Mouse (Mus musculus) lung, postnatal 4 days (tissue): ENCODE data around the gene Cyb5r2.

Experiments
- DNase-seq, 2 experiments: peaks; one replicate each; pipeline ENCODE4 v3.0.0; 2021

The Cyb5r2 gene

DNA sequence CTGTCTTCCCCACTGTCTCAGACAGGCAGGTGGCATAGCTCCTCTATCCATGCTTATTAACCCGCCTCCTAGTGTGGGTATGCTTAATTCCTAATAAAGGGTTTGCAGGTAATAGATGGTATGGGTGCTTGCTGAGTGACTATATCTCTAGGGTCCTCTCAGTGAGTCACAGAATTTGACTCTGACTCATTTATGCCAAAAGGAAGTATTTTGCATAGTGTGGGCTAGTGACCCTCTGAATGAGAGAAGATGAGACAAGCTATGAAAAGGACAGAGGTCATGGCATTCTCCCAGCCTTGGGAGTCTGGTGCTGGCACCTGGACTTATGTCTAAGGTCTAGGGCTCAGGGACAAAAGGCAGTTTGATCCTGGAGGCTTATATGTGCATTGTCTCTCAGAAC is 37.1 kb downstream of the Cyb5r2 start:
- no peak for DNase-seq

DNA sequence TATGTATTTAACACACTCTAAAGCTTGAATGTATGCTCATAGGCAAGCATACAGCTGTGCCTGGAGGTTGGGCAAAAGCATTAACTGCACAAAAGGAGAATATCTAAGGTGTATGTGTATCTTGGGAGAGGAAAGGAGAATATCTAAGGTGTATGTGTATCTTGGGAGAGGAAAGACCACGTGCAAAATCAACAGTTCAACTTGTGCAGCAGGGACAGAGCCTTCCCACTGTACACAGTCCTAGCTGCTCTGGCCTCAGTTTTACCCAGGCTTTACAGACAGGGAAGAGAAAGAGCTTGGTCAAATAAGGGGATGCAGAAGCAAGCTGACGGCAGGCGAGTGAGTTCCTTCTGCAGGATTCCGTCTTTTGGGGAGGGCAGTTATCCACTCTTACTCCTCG is 43.8 kb downstream of the Cyb5r2 start:
- DNase-seq, result no peak

DNA sequence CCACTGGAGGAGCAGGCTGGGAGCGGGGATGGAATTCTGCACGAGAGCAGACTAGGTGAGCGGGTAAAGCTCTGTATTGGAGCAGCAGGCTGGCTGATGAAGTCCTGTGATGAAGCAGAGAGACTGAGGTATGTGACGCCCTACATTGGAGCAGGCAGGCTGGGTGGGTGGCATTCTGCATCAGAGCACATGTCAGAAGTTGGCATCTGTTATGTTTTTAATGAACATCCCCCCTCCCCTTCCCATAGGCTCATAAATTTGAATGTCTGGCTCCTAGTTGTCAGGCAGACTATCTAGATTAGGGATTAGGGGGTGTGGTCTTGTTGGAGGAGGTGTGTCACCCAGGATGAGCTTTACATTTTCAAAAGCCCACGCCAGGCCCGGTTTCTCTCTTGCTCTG is 45.1 kb downstream of the Cyb5r2 start:
- no peak for DNase-seq

DNA sequence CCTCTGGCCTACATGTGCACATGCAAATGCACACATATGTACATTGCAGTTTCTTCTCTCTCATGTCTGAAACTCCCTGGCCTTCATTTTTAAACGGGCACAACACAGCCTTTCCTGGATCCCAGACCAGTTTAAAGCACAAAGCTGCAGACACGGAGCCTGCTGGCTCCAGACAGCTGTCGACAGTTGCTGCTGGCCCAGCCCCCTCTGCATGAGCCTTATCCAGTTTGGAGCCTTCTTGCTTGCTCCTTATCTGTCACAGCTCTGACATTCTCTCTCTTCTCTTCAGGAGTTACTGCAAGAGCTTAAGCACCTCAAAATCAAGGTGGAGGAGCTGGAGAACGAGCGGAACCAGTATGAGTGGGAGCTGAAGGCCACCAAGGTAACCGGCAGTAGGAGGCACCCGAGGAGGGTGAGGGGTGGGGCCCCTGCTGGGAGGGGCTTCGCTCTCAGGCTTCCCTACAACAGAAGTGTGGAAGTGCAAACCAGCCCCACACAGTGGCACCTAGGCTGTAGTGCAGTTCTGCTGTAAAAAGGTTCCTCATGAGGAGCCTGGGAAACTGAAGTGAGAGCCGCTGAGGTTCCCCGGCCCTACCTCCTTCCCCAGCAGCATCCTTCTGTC is 49.2 kb downstream of the Cyb5r2 start:
- peak; percentile 86 to 92 for DNase-seq

DNA sequence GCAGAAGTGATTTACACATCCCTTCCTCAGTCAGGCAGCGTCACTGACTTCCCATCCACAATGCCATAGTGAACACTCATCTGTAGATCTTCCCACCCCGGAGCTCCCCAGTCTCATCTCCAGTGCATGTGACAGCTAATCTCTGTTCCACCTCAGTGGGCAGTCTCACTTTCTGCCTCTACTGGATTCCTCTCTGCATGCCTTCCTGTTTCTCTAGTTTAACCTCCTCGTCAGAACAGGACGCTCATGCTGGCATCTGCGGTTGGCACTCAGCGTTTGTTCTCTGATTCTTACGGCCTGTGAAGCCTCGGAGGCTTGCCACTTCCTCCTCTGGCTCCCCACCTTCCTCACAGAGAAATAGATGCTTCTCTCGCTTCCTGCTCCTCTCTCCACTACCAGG is 50.2 kb downstream of the Cyb5r2 start:
- peak; percentile 38 to 50 for DNase-seq

DNA sequence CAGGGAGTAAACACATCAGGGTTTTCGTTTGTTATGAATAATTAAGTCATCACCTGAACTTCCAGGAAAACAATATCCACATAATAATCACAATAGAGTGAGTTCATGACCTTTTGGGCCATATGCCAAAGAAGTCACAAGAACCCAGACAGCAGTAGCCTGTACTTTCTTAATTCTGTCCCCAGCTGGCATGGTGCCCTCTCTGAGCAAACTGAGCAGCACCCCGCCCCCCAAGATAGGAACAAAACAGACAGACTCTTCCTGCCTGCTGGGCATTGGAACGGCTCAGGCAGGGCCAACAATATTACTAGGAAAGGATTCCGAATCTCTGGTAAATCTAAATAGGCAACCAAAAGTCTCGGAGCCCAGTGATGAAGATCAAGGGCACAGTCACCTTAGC is 51.9 kb downstream of the Cyb5r2 start:
- peak; percentile 47 to 52 for DNase-seq

DNA sequence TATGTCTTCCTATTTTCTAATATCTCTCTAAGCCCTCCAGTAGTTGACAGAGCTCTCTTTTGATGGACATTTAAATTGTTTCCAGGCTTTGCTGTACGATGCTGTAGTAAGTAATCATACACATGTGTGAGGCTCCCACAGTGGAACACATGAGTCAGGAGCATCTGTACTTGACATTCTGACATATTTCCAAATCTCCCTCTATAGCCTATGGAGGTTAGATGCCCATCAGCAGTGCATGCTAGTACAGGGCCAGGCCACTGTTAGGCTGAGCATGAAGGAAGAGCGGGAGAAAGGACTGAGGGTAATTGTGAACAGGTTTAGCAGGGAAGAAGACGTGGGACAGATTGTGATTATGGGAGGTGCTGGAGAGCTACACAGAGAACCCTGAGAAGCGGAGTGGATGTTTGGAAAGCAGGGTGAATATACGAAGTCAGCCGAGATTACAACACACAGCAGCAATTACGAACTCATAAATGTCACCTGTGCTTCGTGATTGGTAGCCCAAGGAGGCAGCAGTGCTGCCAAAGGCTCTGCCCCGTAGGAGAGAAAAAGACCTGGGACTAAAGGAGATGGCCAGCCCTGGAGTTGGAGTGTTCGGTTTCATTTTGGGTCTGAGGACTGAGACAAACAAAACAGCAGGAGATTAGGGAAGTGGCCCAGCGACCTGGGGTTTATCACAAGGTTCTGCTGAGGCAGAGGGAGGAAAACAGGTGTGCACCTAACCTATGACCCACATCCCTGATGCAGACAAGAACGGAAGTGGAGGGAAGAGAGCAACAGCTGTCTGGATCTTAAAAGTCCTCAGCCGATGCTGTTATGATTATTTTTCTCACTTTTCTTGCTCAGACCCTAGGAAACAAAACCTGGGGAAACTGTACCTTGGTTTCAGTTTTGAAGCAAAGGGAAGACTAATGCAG is 55.1 kb downstream of the Cyb5r2 start:
- DNase-seq, result no peak

DNA sequence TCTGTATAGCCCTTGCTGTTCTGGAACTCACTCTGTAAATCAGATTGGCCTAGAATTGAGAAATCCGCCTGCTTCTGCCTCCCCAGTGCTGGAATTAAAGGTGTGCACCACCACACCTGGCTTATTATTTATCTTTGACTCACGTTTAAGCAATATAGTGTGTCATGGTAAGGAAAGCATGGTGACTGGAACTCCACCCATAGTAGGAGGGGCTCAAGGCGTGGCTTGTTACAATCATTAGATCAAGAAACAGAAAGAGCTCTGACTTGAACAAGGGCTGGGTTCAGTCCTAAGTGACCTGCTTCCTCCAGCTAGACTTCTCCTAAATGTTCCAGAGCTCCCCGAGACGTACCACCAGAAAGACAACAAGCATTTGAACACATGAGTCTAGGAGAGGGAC is 57.2 kb downstream of the Cyb5r2 start:
- DNase-seq, result no peak

DNA sequence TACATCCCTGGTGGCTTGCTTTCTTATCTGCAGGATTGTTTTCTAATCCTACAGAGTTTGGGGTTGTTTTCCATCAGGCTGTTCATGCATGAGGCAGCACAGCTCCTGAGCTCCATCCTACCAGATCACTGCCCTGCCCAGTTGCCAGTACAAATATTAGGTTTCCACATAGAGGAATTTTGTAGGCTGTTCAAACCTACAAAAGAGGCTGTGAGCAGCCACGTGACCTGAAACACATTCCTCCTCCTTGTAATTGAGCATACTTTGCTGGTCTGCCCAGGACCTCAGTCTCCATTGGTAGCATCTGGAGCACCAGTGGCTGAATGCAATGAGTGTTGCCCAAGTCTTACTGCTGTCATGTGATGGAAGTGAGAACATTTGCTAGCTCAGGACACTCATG is 57.9 kb downstream of the Cyb5r2 start:
- DNase-seq, result peak; percentile 37 to 63
